Mouse (Mus musculus): ENCODE results near the gene H2al1i.
"Not testable (repeated sequence)": the region's sequence is repeated elsewhere in the genome, so short reads cannot be mapped to it uniquely, and the experiment has no call there.

H2al1i gene

GRCm38 (mm10) chrX:11324359-11324758 is at the start of gene H2al1i:
TSS of gene H2al1i (plus strand) at chrX:11324659.
- DNase-seq (ENCODE audit: extremely low read depth, low read depth, low spot score) = not testable (repeated sequence)

- no peak for DNase-seq (ENCODE audit: extremely low read depth, low read depth, low spot score)
Observed at GRCm38 (mm10) chrX:11277083-11277482, 47.4 kb upstream of the H2al1i start.

GRCm38 (mm10) chrX:11280741-11281140 is 43.7 kb upstream of the H2al1i start:
- DNase-seq (ENCODE audit: extremely low read depth, low read depth, low spot score) = no peak

DNA sequence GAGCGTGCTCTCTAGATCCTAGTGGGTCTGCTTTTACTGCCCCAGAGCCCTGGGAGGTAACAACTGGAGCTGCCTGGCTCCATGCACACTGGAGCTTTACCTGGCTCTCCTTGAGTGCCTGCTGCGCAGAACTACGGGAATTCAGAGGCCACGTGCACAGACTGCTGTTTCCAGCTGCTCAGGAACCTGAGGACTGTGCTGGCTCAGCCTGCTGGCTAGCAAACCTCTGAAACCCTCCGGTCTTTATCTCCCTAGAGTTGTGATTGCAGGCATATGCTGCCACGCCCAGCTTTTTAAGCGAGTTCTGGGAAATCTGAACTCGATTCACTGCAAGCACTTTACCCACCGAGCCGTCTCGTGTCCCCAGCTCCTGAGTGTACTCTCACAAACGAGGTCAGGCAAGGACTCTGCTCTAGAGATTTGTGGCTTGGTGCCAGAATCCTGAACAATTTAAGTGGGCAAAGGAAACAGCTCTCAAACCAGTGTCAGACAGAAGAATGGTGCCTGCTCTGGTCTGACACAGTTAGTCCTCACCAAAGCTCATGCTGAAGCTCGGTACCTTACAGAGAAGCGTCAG is 36.1 kb upstream of the H2al1i start:
- no peak for DNase-seq (ENCODE audit: extremely low read depth, low read depth, low spot score)

DNA sequence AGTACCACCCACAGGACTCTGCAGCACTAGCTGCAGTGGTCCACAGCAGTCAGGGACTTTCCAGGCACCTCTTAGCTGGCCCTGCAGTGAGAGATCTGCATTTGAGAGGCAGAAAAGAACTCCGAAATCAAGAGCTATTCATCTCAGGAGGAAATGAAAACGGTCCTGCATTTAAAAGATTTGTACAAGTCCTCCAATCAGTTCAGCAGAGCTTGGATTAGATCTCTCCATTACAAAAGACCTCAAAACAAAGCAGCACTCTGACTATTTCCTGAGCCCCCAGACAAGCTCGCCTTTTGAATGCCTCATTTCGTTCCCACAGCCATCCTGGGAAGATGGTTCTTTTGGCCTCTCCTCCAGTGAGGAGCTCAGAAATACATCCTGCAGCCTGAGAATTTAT is 35.2 kb upstream of the H2al1i start:
- DNase-seq (ENCODE audit: extremely low read depth, low read depth, low spot score) = no peak

DNA sequence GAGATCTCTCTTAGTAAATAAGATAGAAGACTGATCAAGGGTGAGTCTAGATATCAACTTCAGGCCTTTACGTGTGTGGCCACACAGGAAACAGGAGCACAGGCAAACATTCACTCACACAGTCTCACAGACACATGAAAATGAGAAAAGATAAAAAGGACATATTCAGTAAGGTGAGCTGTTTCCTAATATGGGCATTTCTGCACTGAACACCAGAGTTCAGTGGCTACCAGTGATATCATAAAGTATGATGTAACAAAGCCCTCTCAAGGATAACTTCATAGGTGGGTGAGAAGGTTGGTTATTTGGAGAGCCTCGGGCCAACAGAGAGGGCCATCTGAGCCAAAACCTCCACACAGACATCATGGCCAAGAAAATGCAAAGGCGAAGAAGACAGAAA is 25.5 kb upstream of the H2al1i start, which contains the start of gene H2al1a:
H2al1a (plus strand) TSS at position 301 of the 400 bp plus-strand sequence.
- not testable (repeated sequence) for DNase-seq (ENCODE audit: extremely low read depth, low read depth, low spot score)

GRCm38 (mm10) chrX:11302132-11302531 is 22.3 kb upstream of the H2al1i start, which contains the start of gene H2al1b:
TSS of gene H2al1b (plus strand) at chrX:11302432.
- DNase-seq (ENCODE audit: extremely low read depth, low read depth, low spot score) = not testable (repeated sequence)

DNA sequence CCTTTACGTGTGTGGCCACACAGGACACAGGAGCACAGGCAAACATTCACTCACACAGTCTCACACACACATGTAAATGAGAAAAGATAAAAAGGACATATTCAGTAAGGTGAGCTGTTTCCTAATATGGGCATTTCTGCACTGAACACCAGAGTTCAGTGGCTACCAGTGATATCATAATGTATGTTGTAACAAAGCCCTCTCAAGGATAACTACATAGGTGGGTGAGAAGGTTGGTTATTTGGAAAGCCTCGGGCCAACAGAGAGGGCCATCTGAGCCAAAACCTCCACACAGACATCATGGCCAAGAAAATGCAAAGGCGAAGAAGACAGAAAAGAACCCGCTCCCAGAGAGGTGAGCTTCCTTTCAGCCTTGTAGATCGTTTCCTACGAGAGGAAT is 19.1 kb upstream of the H2al1i start, which contains the start of gene H2al1c:
H2al1c (plus strand) TSS at position 301 of the 400 bp plus-strand sequence.
- DNase-seq (ENCODE audit: extremely low read depth, low read depth, low spot score) = not testable (repeated sequence)

DNA sequence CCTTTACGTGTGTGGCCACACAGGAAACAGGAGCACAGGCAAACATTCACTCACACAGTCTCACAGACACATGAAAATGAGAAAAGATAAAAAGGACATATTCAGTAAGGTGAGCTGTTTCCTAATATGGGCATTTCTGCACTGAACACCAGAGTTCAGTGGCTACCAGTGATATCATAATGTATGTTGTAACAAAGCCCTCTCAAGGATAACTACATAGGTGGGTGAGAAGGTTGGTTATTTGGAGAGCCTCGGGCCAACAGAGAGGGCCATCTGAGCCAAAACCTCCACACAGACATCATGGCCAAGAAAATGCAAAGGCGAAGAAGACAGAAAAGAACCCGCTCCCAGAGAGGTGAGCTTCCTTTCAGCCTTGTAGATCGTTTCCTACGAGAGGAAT is 15.9 kb upstream of the H2al1i start, which contains the start of gene H2al1d:
H2al1d (plus strand) TSS at position 301 of the 400 bp plus-strand sequence.
- DNase-seq (ENCODE audit: extremely low read depth, low read depth, low spot score) = not testable (repeated sequence)

- not testable (repeated sequence) for DNase-seq (ENCODE audit: extremely low read depth, low read depth, low spot score)
Observed at GRCm38 (mm10) chrX:11311634-11312033, 12.8 kb upstream of the H2al1i start, which contains the start of gene H2al1e. TSS of gene H2al1e (plus strand) at chrX:11311934.

DNA sequence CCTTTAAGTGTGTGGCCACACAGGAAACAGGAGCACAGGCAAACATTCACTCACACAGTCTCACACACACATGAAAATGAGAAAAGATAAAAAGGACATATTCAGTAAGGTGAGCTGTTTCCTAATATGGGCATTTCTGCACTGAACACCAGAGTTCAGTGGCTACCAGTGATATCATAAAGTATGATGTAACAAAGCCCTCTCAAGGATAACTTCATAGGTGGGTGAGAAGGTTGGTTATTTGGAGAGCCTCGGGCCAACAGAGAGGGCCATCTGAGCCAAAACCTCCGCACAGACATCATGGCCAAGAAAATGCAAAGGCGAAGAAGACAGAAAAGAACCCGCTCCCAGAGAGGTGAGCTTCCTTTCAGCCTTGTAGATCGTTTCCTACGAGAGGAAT is 9.6 kb upstream of the H2al1i start, which contains the start of gene H2al1f:
H2al1f (plus strand) TSS at position 301 of the 400 bp plus-strand sequence.
- not testable (repeated sequence) for DNase-seq (ENCODE audit: extremely low read depth, low read depth, low spot score)

DNA sequence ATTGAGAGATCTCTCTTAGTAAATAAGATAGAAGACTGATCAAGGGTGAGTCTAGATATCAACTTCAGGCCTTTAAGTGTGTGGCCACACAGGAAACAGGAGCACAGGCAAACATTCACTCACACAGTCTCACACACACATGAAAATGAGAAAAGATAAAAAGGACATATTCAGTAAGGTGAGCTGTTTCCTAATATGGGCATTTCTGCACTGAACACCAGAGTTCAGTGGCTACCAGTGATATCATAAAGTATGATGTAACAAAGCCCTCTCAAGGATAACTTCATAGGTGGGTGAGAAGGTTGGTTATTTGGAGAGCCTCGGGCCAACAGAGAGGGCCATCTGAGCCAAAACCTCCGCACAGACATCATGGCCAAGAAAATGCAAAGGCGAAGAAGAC is 6.5 kb upstream of the H2al1i start, which contains the start of gene H2al1g:
H2al1g (plus strand) TSS at position 301 of the 400 bp plus-strand sequence.
- DNase-seq (ENCODE audit: extremely low read depth, low read depth, low spot score) = not testable (repeated sequence)

GRCm38 (mm10) chrX:11321192-11321591 is 3.3 kb upstream of the H2al1i start, which contains the start of gene H2al1h:
TSS of gene H2al1h (plus strand) at chrX:11321492.
- DNase-seq (ENCODE audit: extremely low read depth, low read depth, low spot score) = not testable (repeated sequence)

DNA sequence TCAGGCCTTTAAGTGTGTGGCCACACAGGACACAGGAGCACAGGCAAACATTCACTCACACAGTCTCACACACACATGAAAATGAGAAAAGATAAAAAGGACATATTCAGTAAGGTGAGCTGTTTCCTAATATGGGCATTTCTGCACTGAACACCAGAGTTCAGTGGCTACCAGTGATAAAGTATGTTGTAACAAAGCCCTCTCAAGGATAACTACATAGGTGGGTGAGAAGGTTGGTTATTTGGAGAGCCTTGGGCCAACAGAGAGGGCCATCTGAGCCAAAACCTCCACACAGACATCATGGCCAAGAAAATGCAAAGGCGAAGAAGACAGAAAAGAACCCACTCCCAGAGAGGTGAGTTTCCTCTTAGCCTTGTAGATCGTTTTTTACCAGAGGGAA is 3.1 kb downstream of the H2al1i start, which contains the start of gene H2al1j:
H2al1j (plus strand) TSS at position 301 of the 400 bp plus-strand sequence.
- DNase-seq (ENCODE audit: extremely low read depth, low read depth, low spot score) = not testable (repeated sequence)

- DNase-seq (ENCODE audit: extremely low read depth, low read depth, low spot score) = no peak
Observed at GRCm38 (mm10) chrX:11345762-11346161, 21.3 kb downstream of the H2al1i start.

- no peak for DNase-seq (ENCODE audit: extremely low read depth, low read depth, low spot score)
Observed at GRCm38 (mm10) chrX:11346756-11347155, 22.3 kb downstream of the H2al1i start.

GRCm38 (mm10) chrX:11360823-11361222 is 36.4 kb downstream of the H2al1i start:
- no peak for DNase-seq (ENCODE audit: extremely low read depth, low read depth, low spot score)

- no peak for DNase-seq (ENCODE audit: extremely low read depth, low read depth, low spot score)
Observed at GRCm38 (mm10) chrX:11361261-11361660, 36.8 kb downstream of the H2al1i start.

- DNase-seq (ENCODE audit: extremely low read depth, low read depth, low spot score) = no peak
Observed at GRCm38 (mm10) chrX:11363890-11364289, 39.4 kb downstream of the H2al1i start.

- no peak for DNase-seq (ENCODE audit: extremely low read depth, low read depth, low spot score)
Observed at GRCm38 (mm10) chrX:11365151-11365550, 40.7 kb downstream of the H2al1i start.
